Mouse (Mus musculus): Measurements from ENCODE around the gene Ppp1r12c.

The Ppp1r12c gene

DNA sequence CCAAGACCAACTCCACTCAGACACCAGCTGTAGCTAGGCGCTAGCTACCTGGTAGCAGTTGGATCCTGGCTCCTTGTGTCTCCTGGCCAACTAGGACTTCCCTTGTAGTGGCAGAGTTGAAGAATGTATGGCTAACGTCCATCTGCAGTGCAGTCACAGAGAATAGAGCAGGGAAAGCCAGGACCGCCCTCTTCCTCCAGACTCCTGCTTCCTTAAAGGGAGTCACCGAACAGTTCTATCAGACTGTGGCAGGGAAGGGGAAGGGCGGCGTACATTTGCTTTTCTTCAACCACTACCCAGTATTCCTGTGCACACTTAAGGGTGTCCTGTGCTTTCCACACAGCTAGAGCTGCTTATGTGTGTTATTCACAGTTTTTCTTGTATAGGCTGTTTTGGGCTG lies 10.2 kb downstream of the Ppp1r12c start:
- DNase-seq, result no peak

GRCm38 (mm10) chr7:4482281-4482680 lies 19.2 kb downstream of the Ppp1r12c start:
- no peak for DNase-seq

- no peak for DNase-seq
These were observed 21.8 kb downstream of the Ppp1r12c start for GRCm38 (mm10) chr7:4479674-4480073.

GRCm38 (mm10) chr7:4478796-4479291 lies 22.6 kb downstream of the Ppp1r12c start:
- DNase-seq, result no peak

DNA sequence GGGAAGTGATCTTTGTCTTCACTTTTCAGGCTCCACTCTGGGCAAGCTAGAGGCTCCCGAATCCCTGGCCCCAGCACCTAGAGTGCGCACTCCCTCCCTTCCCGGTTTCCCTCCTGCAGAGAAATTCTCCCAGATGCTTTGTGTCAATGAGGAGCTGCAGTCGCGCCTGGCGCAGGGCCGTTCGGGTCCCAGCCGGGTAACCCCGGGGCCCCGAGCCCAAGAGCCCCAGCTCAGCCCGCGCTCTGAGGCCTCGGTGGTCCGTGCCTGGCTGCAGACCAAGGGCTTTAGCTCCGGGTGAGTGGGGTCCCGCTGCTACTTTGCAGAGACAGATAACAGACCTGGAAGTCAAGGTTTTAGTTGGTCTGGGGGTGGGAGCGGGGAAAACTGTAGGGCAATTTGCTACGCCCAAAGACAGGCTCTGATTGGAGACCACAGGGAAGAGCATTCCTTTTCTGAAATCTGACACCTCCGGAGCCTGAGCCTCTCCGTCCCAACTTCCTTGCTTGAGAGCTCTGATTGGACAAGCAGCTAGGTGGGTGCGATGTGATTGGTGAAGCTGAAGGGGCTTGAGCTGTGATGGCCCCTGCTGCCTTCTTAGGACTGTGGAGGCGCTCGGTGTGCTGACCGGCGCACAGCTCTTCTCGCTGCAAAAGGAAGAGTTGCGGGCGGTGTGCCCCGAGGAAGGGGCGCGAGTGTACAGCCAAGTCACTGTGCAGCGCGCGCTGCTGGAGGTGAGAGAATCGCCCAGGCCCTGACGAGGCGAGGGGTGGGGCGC lies 23.3 kb downstream of the Ppp1r12c start:
- peak; percentile 63 for DNase-seq

- DNase-seq, result no peak
These were observed 27.5 kb downstream of the Ppp1r12c start for GRCm38 (mm10) chr7:4473940-4474339.

- peak; percentile 58 for DNase-seq
These were observed 30.3 kb downstream of the Ppp1r12c start for GRCm38 (mm10) chr7:4471179-4471555.

- peak; percentile 51 for DNase-seq
These were observed 31.0 kb downstream of the Ppp1r12c start for GRCm38 (mm10) chr7:4470275-4471178.

GRCm38 (mm10) chr7:4467801-4468200 lies 33.7 kb downstream of the Ppp1r12c start:
- DNase-seq, result no peak

DNA sequence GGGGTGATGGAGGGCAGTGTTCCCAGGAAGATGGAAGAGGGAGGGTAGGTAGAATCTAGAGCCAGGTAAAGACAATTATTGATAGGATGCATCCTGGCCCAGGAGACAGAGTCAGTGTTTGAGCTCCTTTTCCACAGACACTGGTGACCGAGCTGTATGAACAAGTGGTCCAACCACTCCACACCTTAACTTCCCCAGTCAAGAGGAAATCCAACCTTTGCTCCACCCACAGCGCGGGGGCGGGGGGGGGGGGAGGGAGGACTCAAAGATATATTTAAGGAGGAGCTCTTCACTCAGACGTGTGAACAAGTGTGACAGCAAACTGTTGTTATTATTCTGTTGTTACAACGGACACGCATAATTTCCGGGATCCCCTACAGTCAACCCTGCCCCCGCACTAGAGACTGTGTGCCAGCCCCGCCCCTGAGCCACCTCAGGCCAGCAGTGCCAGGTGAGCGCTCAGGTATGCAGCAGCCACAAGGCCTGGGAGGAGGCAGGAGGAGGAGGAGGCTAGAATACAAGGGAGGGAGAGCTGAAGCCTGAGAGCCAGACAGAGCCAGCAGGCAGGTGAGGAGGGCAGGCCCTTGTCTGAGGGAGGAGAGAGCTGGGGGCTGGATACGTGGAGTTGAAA lies 37.2 kb downstream of the Ppp1r12c start:
- DNase-seq, result no peak

GRCm38 (mm10) chr7:4460576-4461434 lies 40.7 kb downstream of the Ppp1r12c start, which contains the start of gene Eps8l1:
Gene Eps8l1, plus strand, starts transcription at chr7:4460674.
- DNase-seq, result no peak

- no peak for DNase-seq
These were observed 48.8 kb downstream of the Ppp1r12c start for GRCm38 (mm10) chr7:4452644-4453043.

DNA sequence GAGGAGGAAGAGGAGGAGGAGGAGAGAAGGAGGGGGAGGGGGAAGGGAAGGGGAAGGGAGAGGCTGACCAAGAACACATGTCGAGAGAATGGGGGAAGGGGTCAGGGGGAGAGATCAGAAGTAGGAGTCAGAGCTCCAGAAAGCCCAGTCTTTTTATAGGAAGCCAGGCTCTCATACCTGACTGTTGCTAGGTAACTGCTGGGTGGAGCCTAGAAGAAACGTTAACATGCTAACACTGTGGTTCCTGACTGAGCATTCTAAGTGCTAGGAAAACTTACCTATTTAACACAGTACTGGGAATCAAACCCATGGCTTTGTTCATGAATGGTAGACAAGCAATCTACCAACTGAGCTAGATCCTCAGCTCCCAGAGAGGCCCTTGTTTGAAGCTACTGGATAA lies 52.3 kb downstream of the Ppp1r12c start:
- no peak for DNase-seq

DNA sequence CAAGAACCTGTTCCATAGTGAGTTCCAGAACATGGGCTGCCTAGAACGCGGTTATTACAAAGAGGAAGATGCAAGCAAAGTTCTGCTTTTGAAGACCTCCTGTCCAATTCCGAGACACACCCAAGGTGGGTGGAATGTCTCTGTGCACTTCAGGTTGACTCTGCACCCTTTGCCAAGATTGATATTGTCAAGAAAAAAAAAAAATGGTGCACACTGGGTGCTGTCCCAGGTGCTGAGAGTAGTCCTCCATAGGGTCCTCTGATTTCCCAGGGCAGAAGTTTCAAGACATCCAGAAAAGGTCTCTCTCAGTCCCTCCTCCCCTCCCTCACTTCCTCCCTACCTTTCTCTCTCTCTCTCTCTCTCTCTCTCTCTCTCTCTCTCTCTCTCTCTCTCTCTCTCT lies 53.0 kb downstream of the Ppp1r12c start:
- no peak for DNase-seq

DNA sequence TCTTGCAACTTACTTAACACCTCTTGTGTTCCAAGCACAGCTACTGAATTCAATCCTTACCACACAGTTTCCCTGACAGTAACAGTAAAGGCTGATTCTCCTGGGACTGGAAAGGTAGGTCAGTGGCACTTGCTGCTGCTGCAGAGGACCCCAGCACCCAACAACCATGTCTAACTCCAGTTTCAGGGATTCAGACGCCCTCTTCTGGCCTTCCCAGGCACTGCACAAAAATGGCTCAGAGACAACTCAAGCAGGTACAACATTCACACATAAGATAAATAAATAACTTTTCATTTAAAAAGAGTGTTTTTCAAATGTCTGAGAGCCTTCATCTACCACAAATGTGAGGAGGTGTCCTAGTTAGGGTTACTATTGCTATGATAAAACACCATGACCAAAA lies 54.3 kb downstream of the Ppp1r12c start:
- DNase-seq, result no peak

- peak; percentile 87 for DNase-seq
These were observed 56.2 kb downstream of the Ppp1r12c start, which contains the start of gene Rdh13 for GRCm38 (mm10) chr7:4445216-4445791. Gene Rdh13, minus strand, starts transcription at chr7:4445649.

GRCm38 (mm10) chr7:4440549-4440948 lies 60.9 kb downstream of the Ppp1r12c start:
- no peak for DNase-seq

- DNase-seq, result no peak
These were observed 63.8 kb downstream of the Ppp1r12c start for GRCm38 (mm10) chr7:4437721-4438120.

- DNase-seq, result no peak
These were observed 69.5 kb downstream of the Ppp1r12c start for GRCm38 (mm10) chr7:4432026-4432425.

- DNase-seq, result no peak
These were observed 69.9 kb downstream of the Ppp1r12c start for GRCm38 (mm10) chr7:4431548-4431947.
